ENCODE assay signal across 11 mouse cellular contexts in genomic region chr2:131488870-131489269, GRCm38 (mm10). TPM values are rescaled to one million over a fixed set of nuclear protein-coding genes. Genes with fewer than 3 reads are reported as not detected.
DNase-seq lines count a peak whose midpoint lies in the region; ATAC-seq and TF ChIP-seq lines count a peak whose summit lies in the region.
"Had no signal": no experiment of that assay in that cellular context is flagged by ENCODE, and none has a peak within 500 bp of the region (broad histone marks: within the 10 kb centered on the region; RNA-seq: fewer than 3 reads in every experiment).

No protein-coding gene starts in this region.

- H3K9me3 ChIP-seq in intestine, postnatal 0 days (ENCODE audit: control insufficient read depth): no peaks in the 10 kb centered on the region
- H3K9me3 ChIP-seq in intestine, embryonic 15.5 days: no peaks in the 10 kb centered on the region
- H3K9me3 ChIP-seq: limb, embryonic 12.5 days had no signal

- TF ChIP-seq CTCF in intestine, postnatal 0 days (IDR thresholded peaks at IDR 0.05; ENCODE audit: low read depth): peak; percentile 64
- TF ChIP-seq CTCF in cortical plate, adult 2 months (IDR thresholded peaks at IDR 0.05; ENCODE audit: extremely low read depth, insufficient read depth, low read length): 0 out of 2 replicates have a peak, but pooled peaks have one; percentile 20
- peak; percentile 23; the same call in 1 of the 2 replicates for TF ChIP-seq CTCF in small intestine, adult 2 months (IDR thresholded peaks at IDR 0.05; ENCODE audit: extremely low read depth, insufficient read length, insufficient replicate concordance, low read depth, low read length)

- H3K27ac ChIP-seq in intestine, postnatal 0 days (ENCODE audit: low read depth, low read length): no peak overlapping the region
- no peak overlapping the region for H3K27ac ChIP-seq in intestine, embryonic 15.5 days
- H3K27ac ChIP-seq in cortical plate, adult 2 months (ENCODE audit: insufficient read depth, low read length): no peak overlapping the region
- H3K27ac ChIP-seq in small intestine, adult 2 months (ENCODE audit: insufficient read depth, low read depth, low read length): no peak overlapping the region
- H3K27ac ChIP-seq: macrophage had no signal

- no peak for ATAC-seq in intestine, postnatal 0 days
- ATAC-seq in intestine, embryonic 15.5 days: no peak

- 85% methylated on average over 2 of the region's 2 CpGs for WGBS in intestine, postnatal 0 days
- WGBS in intestine, embryonic 15.5 days: 90% methylated on average over 2 of the region's 2 CpGs
- 95% methylated on average over 2 of the region's 2 CpGs for WGBS in small intestine, adult 2 months

- no peak overlapping the region for H3K4me2 ChIP-seq in intestine, postnatal 0 days (replicated peaks; ENCODE audit: low read depth)
- no peak overlapping the region for H3K4me2 ChIP-seq in intestine, embryonic 15.5 days (replicated peaks)
- H3K4me2 ChIP-seq: limb, embryonic 12.5 days had no signal

- H3K36me3 ChIP-seq in intestine, postnatal 0 days (ENCODE audit: control insufficient read depth, insufficient read depth): no peaks in the 10 kb centered on the region
- no peaks in the 10 kb centered on the region for H3K36me3 ChIP-seq in intestine, embryonic 15.5 days
- H3K36me3 ChIP-seq in small intestine, adult 2 months (ENCODE audit: control insufficient read depth, insufficient read depth, low read length): no peaks in the 10 kb centered on the region
- H3K36me3 ChIP-seq: limb, embryonic 12.5 days had no signal

- H3K4me3 ChIP-seq in intestine, postnatal 0 days (ENCODE audit: low read depth, low read length): no peak overlapping the region
- H3K4me3 ChIP-seq in intestine, embryonic 15.5 days (replicated peaks): no peak overlapping the region
- no peak overlapping the region for H3K4me3 ChIP-seq in cortical plate, adult 2 months (ENCODE audit: insufficient read depth, low read length)
- H3K4me3 ChIP-seq in small intestine, adult 2 months (ENCODE audit: low read depth, low read length): no peak overlapping the region
- H3K4me3 ChIP-seq: erythroblast, embryonic 14.5 days; limb, embryonic 12.5 days had no signal

- DNase-seq in spleen, postnatal 4 days (ENCODE audit: low spot score in 2 of 2): peak; percentile 20 to 58
- no peak for DNase-seq in spleen, adult 18-20 months
- no peak for DNase-seq in layer of hippocampus, postnatal 36 days
- DNase-seq: kidney, adult 18-20 months had no signal

- TF ChIP-seq POLR2A in cortical plate, adult 2 months (IDR thresholded peaks at IDR 0.05; ENCODE audit: extremely low read depth, insufficient read depth, low read length): no peak
- TF ChIP-seq POLR2A in small intestine, adult 2 months (IDR thresholded peaks at IDR 0.05; ENCODE audit: low read depth, low read length): no peak

- no peak overlapping the region for H3K9ac ChIP-seq in intestine, postnatal 0 days (ENCODE audit: low read depth, low read length)
- no peak overlapping the region for H3K9ac ChIP-seq in intestine, embryonic 15.5 days
- H3K9ac ChIP-seq: limb, embryonic 12.5 days had no signal

- H3K27me3 ChIP-seq in intestine, postnatal 0 days (replicated peaks; ENCODE audit: control insufficient read depth, insufficient read depth, low read length): no peaks in the 10 kb centered on the region
- no peaks in the 10 kb centered on the region for H3K27me3 ChIP-seq in intestine, embryonic 15.5 days (replicated peaks)
- H3K27me3 ChIP-seq in small intestine, adult 2 months (ENCODE audit: control insufficient read depth, insufficient read depth, low read length): no peaks in the 10 kb centered on the region
- H3K27me3 ChIP-seq: limb, embryonic 12.5 days had no signal

- H3K4me1 ChIP-seq in intestine, postnatal 0 days (replicated peaks; ENCODE audit: control insufficient read depth, insufficient read depth, low read length): 0 out of 2 replicates have a peak, but pooled peaks cover 6% of the 10 kb centered on the region
- peaks cover 8% of the 10 kb centered on the region for H3K4me1 ChIP-seq in intestine, embryonic 15.5 days (replicated peaks)
- peaks cover 1% of the 10 kb centered on the region; the same call in 1 of the 2 replicates for H3K4me1 ChIP-seq in cortical plate, adult 2 months (ENCODE audit: control insufficient read depth, insufficient read depth, low read length)
- no peaks in the 10 kb centered on the region for H3K4me1 ChIP-seq in small intestine, adult 2 months (ENCODE audit: control insufficient read depth, insufficient read depth, insufficient read length, low read length)

RNA-seq across cellular contexts. Expression of gene Smox, which starts 2.4 kb away (rescaled TPM):
- 18.0 and 19.9 TPM in 2 replicates for polyA plus RNA-seq in intestine, postnatal 0 days (2015; fragmentation: Nextera tagmentation; extraction: Ambion mirVana)
- 23.3 and 24.0 TPM in 2 replicates for polyA plus RNA-seq in intestine, embryonic 15.5 days (2015; fragmentation: Nextera tagmentation; extraction: Ambion mirVana)
- polyA plus RNA-seq in cortical plate, adult 2 months (2012; rRNA removed): 61.1 and 63.4 TPM in 2 replicates
- polyA plus RNA-seq in small intestine, adult 2 months (2012; rRNA removed): 14.1 and 28.7 TPM in 2 replicates
- total RNA-seq in layer of hippocampus, postnatal 36 days (2021): 10 to 100 TPM; 75.6 to 87.3 TPM

Comparison
In these comparisons a context has a peak if more than half of its experiments do, and no peak if none do; other contexts are left out.
1. DNase-seq: peak in spleen, postnatal 4 days (2 of 2); none in spleen, adult 18-20 months (0 of 2) and layer of hippocampus, postnatal 36 days (0 of 2).
2. Peak in every context shown above with its lines, with median percentiles within 50 percentile points of each other: CTCF ChIP-seq.